Mouse (Mus musculus) testis, adult 2 months (tissue): ENCODE measurements around the gene Tgif1. TPM values are rescaled to one million over a fixed set of nuclear protein-coding genes. Genes with fewer than 3 reads are reported as not detected.

Experiments used
- H3K27ac ChIP-seq: fragments of 200-500 bp; 2 replicates; pipeline ENCODE4 v1.5.1; 2012; ENCODE audit warnings: low read depth, low read length; ENCODE audit not compliant: control insufficient read depth, insufficient read depth
- H3K27me3 ChIP-seq: fragments of 200-500 bp; 2 replicates; pipeline ENCODE4 v1.6.1; 2012; ENCODE audit warnings: mild to moderate bottlenecking, low read length, moderate library complexity; ENCODE audit not compliant: control insufficient read depth, insufficient read depth
- H3K36me3 ChIP-seq: fragments of 200-500 bp; 2 replicates; pipeline ENCODE4 v1.6.1; 2012; ENCODE audit warnings: mild to moderate bottlenecking, low read length; ENCODE audit not compliant: control insufficient read depth, insufficient read depth
- H3K4me1 ChIP-seq: fragments of 200-500 bp; 2 replicates; pipeline ENCODE4 v1.6.1; 2012; ENCODE audit warnings: low read length; ENCODE audit not compliant: control insufficient read depth, insufficient read depth
- H3K4me3 ChIP-seq: fragments of 200-500 bp; 2 replicates; pipeline ENCODE4 v1.5.1; 2012; ENCODE audit warnings: low read depth, mild to moderate bottlenecking, low read length, moderate library complexity, mixed read lengths; ENCODE audit not compliant: control insufficient read depth
- CTCF ChIP-seq: fragments of 200-500 bp; IDR thresholded peaks from 2 replicates; pipeline ENCODE4 v1.5.1; 2012; ENCODE audit warnings: low read depth, mild to moderate bottlenecking, inconsistent platforms, low read length, moderate library complexity; ENCODE audit not compliant: control insufficient read depth, insufficient read depth, insufficient replicate concordance
- POLR2A ChIP-seq: fragments of 200-500 bp; IDR thresholded peaks from 2 replicates; pipeline ENCODE4 v1.6.1; 2012; ENCODE audit warnings: low read depth, mild to moderate bottlenecking, inconsistent platforms, low read length, moderate library complexity; ENCODE audit not compliant: control insufficient read depth
- polyA plus RNA-seq: library from polyadenylated mRNA; depleted of rRNA; stranded (reverse); fragments of >200 nt; gene quantifications from 2 replicates; pipeline ENCODE4 v1.2.3, GENCODE M21; 2012

Gene Tgif1
- polyA plus RNA-seq, 1 experiment: 50.9 TPM

DNA sequence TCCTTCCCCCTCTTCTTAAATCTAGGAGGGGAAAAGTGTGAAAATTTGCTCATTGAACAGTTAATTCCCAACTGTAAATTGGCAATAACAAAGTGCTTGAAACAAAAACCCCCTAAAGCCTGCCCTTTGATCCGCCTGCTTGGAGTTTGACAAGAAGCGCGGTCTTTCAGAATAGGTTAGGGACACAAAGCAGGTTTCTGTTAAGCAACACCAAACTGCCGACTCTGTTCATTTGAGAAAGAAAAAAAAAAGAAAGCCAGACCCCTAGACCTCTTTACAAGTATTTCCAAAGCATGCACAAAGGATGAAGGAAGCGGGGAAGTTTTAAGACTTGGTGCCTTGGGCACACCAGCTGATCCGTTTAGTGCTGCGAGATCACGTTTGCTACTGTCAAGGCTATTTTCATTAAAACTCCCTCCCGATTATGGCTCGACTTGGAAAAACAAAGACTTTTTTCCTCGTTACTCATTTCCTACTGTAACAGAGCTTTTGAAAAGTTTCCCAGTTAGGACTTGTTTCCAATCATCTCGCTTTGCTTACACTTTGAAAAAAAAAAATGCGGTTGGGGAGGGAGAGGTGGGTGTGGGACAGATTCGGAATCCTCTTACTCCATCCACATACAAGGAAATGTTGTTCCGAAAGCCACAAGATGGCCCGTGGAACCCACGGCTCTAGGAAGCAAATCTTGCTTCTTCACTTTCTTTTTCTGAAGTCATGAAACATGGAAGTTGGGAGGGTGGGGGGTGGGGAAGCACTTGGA lies 5.4 kb downstream of the Tgif1 start:
- no peaks in the 10 kb centered on the region for H3K27me3 ChIP-seq
- H3K27ac ChIP-seq: peak overlapping the region; percentile 97
- peaks cover 27% of the 10 kb centered on the region for H3K4me1 ChIP-seq
- peaks cover 2% of the 10 kb centered on the region for H3K36me3 ChIP-seq
- TF ChIP-seq CTCF (no peak), POLR2A (no peak)
- H3K4me3 ChIP-seq: peak overlapping the region; percentile 95

DNA sequence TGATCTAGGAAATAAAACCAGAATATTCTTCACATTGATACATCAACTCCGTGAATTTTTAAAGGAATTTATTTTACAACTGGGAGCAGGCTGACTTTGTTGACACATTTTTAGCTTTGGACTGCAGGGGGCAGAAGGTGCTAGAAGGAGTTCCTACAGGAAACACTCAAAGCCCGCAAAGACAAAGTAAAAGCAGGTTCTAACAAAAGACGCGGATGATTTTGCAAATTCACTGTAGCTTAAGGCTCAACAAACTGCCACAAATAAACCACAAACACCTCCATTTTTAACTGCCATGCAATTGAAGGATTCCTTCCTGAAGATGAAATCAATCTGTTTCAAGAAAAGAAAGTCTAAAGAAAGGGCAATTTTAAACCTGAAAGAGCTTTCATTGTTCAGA lies 6.3 kb downstream of the Tgif1 start:
- Histone ChIP-seq H3K36me3 (peaks cover 2% of the 10 kb centered on the region), H3K27ac (no peak overlapping the region), H3K4me1 (peaks cover 27% of the 10 kb centered on the region), H3K4me3 (no peak overlapping the region), H3K27me3 (no peaks in the 10 kb centered on the region)
- no peak for TF ChIP-seq POLR2A
- no peak for TF ChIP-seq CTCF

DNA sequence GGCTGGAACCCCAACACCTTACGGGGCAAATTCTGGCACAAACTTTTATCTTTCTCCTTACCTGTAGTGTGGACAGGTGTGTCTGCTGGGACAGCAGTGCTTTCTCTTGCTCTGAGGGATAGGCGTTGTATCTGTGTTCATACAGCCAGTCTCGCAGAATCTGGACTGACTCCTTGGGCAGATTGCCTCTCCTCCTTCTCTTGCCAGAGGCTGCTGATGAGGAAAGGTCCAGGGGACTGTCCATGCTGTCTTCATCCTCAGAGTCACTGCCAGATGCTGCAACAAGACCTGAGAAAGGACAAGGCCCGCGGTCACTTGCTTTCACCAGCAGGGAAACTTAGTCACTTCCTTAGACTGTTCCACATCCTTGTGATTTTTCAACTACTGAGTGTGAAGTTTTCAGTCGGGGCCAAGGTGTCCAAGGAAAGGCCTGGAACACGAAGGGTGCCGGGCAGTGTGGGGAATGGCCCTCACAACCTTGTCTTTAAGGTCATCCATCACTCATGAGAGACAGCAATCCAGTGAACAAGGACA lies 7.2 kb downstream of the Tgif1 start:
- Histone ChIP-seq H3K4me3 (peak overlapping the region; percentile 13; the same call in 1 of the 2 replicates), H3K27me3 (no peaks in the 10 kb centered on the region), H3K36me3 (peaks cover 2% of the 10 kb centered on the region), H3K4me1 (peaks cover 22% of the 10 kb centered on the region), H3K27ac (no peak overlapping the region; the same call in 1 of the 2 replicates)
- no peak for TF ChIP-seq CTCF
- no peak for TF ChIP-seq POLR2A

DNA sequence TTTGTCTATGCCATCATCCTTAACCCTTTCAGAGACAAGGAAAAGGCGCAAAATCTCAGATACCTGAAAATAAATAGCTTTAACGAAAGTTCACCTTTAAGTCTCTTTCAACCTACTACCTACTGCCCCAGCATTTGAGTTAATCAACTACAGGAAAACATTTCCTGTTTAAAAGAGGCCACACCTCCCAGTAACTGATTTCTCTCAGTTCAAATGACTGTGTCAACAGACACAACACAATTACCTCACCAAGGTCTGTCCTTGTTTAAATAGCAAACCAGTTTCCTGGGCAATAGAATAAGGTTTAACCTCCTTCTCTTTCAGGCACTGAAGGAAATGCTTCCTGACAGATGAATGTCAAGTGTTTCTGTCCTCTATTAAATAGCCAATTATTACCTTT lies 7.8 kb downstream of the Tgif1 start:
- peaks cover 20% of the 10 kb centered on the region for H3K4me1 ChIP-seq
- H3K4me3 ChIP-seq: no peak overlapping the region
- H3K27ac ChIP-seq: no peak overlapping the region
- TF ChIP-seq CTCF: no peak
- TF ChIP-seq POLR2A: no peak
- no peaks in the 10 kb centered on the region for H3K27me3 ChIP-seq
- H3K36me3 ChIP-seq: peaks cover 2% of the 10 kb centered on the region

DNA sequence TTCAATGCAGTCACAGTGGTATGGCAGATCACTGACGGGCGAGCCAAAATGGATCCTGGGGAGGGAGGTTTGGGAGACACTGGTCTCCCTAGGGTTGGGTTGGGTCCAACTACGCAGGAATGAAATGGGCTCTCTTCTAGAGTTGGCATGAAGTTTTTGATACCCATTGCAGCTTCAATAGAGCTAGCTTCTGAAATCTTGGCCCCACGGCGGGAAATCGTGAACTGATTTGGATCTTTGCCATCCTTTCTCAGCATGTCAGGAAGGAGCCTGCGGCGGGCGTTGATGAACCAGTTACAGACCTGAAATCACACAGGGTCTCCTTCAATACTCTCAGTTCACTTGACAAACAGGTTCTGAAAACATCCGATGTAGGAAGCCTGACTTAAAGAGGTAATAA lies 8.4 kb downstream of the Tgif1 start:
- no peak overlapping the region for H3K27ac ChIP-seq
- H3K27me3 ChIP-seq: no peaks in the 10 kb centered on the region
- H3K4me1 ChIP-seq: peaks cover 17% of the 10 kb centered on the region
- no peak overlapping the region for H3K4me3 ChIP-seq
- peaks cover 2% of the 10 kb centered on the region for H3K36me3 ChIP-seq
- TF ChIP-seq POLR2A (no peak), CTCF (no peak)

DNA sequence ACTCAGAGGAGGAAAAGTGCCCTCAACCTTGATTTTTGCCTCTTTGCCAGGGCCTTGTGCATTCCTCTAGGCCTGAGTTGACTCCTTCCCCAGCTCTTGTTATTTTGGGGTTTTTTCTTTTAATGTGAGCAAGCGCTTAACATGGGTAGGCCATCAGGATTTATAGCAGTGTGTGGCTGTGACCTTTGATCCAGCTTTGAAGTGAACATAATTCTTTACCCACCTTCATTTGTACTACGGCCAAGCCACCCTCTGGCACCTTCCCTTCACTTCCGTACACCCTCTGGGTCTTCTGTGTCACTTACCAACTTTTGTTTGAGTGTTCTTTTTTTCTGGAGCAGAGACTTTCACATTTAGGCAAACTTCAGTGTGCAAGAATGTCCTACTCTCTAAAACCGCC lies 10.1 kb downstream of the Tgif1 start:
- H3K4me3 ChIP-seq: peak overlapping the region; percentile 52
- H3K27ac ChIP-seq: no peak overlapping the region
- no peaks in the 10 kb centered on the region for H3K27me3 ChIP-seq
- H3K36me3 ChIP-seq: no peaks in the 10 kb centered on the region; the same call in 1 of the 2 replicates
- peaks cover 4% of the 10 kb centered on the region for H3K4me1 ChIP-seq
- TF ChIP-seq POLR2A (no peak), CTCF (no peak)

DNA sequence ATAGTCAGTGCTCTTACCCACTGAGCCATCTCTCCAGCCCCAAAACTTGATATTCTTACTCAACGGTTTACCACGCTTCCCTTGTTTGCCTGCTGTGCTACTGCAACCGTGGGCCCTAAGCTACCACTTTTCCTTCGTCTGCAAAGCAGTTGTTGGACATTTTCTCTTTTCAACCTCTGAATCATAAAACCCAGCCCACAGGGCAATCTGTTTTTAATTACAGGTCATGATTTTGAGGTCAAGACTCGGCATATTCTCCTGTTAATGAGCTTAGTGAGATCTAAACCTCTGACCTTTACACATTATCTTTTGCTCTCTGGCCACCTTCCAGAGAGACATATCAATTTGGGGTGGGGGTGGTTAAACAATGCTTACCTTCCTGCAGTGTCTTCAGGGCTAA lies 14.8 kb downstream of the Tgif1 start:
- Histone ChIP-seq H3K36me3 (no peaks in the 10 kb centered on the region; the same call in 1 of the 2 replicates), H3K27me3 (no peaks in the 10 kb centered on the region), H3K4me1 (peaks cover 6% of the 10 kb centered on the region), H3K4me3 (no peak overlapping the region), H3K27ac (no peak overlapping the region)
- no peak for TF ChIP-seq CTCF
- TF ChIP-seq POLR2A: no peak
